Mouse (Mus musculus): ENCODE data around the gene 4932438H23Rik. TPM values are rescaled to one million over a fixed set of nuclear protein-coding genes. Genes with fewer than 3 reads are reported as not detected.
A peak's percentile ranks its signal among the peaks of the same experiment; 100 is the strongest.

Gene 4932438H23Rik
- total and polyA plus RNA-seq, 3 experiments = not detected

GRCm38 (mm10) chr16:91011021-91011683, 83.8 kb downstream of the 4932438H23Rik start, which contains the start of gene Synj1 (continued):
- peak; percentile 67 to 78; a peak in 3 of 4 replicates for TF ChIP-seq POLR2A (IDR thresholded peaks at IDR 0.05; ENCODE audit: control insufficient read depth in 1 of 2, insufficient read depth in 1 of 2, low read depth in 1 of 2, low read length in 2 of 2, poor library complexity in 1 of 2)
- no peak for TF ChIP-seq MAZ (IDR thresholded peaks at IDR 0.05; ENCODE audit: low read depth, low read length)
- TF ChIP-seq TCF12 (IDR thresholded peaks at IDR 0.05; ENCODE audit: low read depth, low read length) = 0 out of 2 replicates have a peak, but pooled peaks have one; percentile 42
- no peak for TF ChIP-seq CHD1 (IDR thresholded peaks at IDR 0.05; ENCODE audit: low read depth, low read length)
- TF ChIP-seq MAFK (IDR thresholded peaks at IDR 0.05; ENCODE audit: borderline replicate concordance, low read depth, low read length) = no peak

DNA sequence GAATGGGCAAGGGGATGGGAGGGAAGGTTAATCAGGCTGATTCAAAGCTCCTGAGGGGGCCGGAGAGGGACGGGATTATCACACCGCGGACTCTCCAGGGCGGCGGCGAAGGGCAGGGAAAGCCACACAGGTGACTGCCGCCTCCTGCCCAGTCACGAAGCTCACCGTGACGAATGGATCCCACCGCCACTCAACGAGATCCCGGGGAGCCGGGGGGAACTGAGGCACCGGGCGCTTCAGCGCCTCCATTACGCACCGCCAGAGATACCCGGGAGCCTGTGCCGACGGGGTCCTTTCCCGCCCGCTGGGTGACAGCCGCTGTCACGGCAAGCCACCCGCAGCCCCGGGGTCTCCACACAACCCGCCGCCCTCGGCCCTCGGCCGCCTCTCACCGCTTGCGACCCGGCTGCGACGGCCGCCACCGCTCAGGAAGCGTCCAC, 84.3 kb downstream of the 4932438H23Rik start:
- TF ChIP-seq NELFE (IDR thresholded peaks at IDR 0.05; ENCODE audit: low read depth, low read length) (peak; percentile 38; the same call in 1 of the 2 replicates), POLR2A (IDR thresholded peaks at IDR 0.05; ENCODE audit: control insufficient read depth in 1 of 2, insufficient read depth in 1 of 2, low read depth in 1 of 2, low read length in 2 of 2, poor library complexity in 1 of 2) (peak in 1 of 2 experiments; percentile 73; a peak in 2 of 4 replicates), SIN3A (IDR thresholded peaks at IDR 0.05; ENCODE audit: low read length) (no peak)
- Histone ChIP-seq H3K27me3 (ENCODE audit: control insufficient read depth in 1 of 2, insufficient read depth in 2 of 2, low read length in 2 of 2) (no peaks in the 10 kb centered on the region), H3K79me2 (ENCODE audit: control insufficient read depth, insufficient read depth, low read length, poor library complexity) (peaks cover 22% of the 10 kb centered on the region), H3K36me3 (ENCODE audit: control insufficient read depth in 1 of 2, insufficient read depth in 2 of 2, low read length in 2 of 2) (peaks cover 5 to 23% of the 10 kb centered on the region in 2 experiments), H3K4me3 (ENCODE audit: control insufficient read depth in 1 of 2, insufficient read depth in 1 of 2, low read depth in 2 of 2, low read length in 2 of 2) (peak overlapping the region; percentile 70 to 95), H3K27ac (ENCODE audit: control insufficient read depth, low read depth, low read length) (peak overlapping the region; percentile 90), H3K9me3 (replicated peaks; ENCODE audit: insufficient read depth, low read length) (no peaks in the 10 kb centered on the region), H3K4me1 (ENCODE audit: control insufficient read depth in 1 of 2, insufficient read depth in 2 of 2, low read length in 2 of 2) (peaks cover 4 to 14% of the 10 kb centered on the region in 2 experiments), H3K9ac (ENCODE audit: control insufficient read depth, low read depth, low read length, poor library complexity, severe bottlenecking) (peak overlapping the region; percentile 94)
- peak; percentile 56 for DNase-seq (ENCODE audit: low read depth, low spot score)

- TF ChIP-seq ZNF384 (IDR thresholded peaks at IDR 0.05; ENCODE audit: low read depth, low read length) (peak; percentile 92), BHLHE40 (IDR thresholded peaks at IDR 0.05; ENCODE audit: borderline replicate concordance, low read depth, low read length) (peak; percentile 76; the same call in 1 of the 2 replicates), ZMIZ1 (IDR thresholded peaks at IDR 0.05; ENCODE audit: low read depth, low read length) (0 out of 2 replicates have a peak, but pooled peaks have one; percentile 38), NELFE (IDR thresholded peaks at IDR 0.05; ENCODE audit: low read depth, low read length) (peak; percentile 33), MAX (IDR thresholded peaks at IDR 0.05; ENCODE audit: low read length) (peak; percentile 85), MAFK (IDR thresholded peaks at IDR 0.05; ENCODE audit: borderline replicate concordance, low read depth, low read length) (no peak), USF1 (IDR thresholded peaks at IDR 0.05; ENCODE audit: low read depth, low read length) (peak; percentile 89), CHD1 (IDR thresholded peaks at IDR 0.05; ENCODE audit: low read depth, low read length) (no peak), HCFC1 (IDR thresholded peaks at IDR 0.05; ENCODE audit: low read depth, low read length) (peak; percentile 26; the same call in 1 of the 2 replicates), MYB (IDR thresholded peaks at IDR 0.05; ENCODE audit: low read depth, low read length) (peak; percentile 67), USF2 (IDR thresholded peaks at IDR 0.05; ENCODE audit: borderline replicate concordance in 1 of 2, insufficient read depth in 1 of 2, low read depth in 1 of 2, low read length in 2 of 2) (0 out of 4 replicates have a peak, but pooled peaks of 1 of the 2 experiments have one; percentile 22), JUND (IDR thresholded peaks at IDR 0.05; ENCODE audit: low read depth, low read length) (no peak), TBP (IDR thresholded peaks at IDR 0.05; ENCODE audit: low read depth, low read length) (no peak; the same call in 1 of the 2 replicates), SIN3A (IDR thresholded peaks at IDR 0.05; ENCODE audit: low read length) (peak; percentile 61), EP300 (IDR thresholded peaks at IDR 0.05; ENCODE audit: low read depth in 1 of 2, low read length in 2 of 2) (peak in 1 of 2 experiments; percentile 42; a peak in 2 of 4 replicates), TCF12 (IDR thresholded peaks at IDR 0.05; ENCODE audit: low read depth, low read length) (peak; percentile 29; the same call in 1 of the 2 replicates), SMC3 (IDR thresholded peaks at IDR 0.05; ENCODE audit: low read depth, low read length) (0 out of 2 replicates have a peak, but pooled peaks have one; percentile 1), RAD21 (IDR thresholded peaks at IDR 0.05; ENCODE audit: low read depth, low read length) (no peak), GATA1 (IDR thresholded peaks at IDR 0.05; ENCODE audit: low read depth, low read length) (peak; percentile 62), MXI1 (IDR thresholded peaks at IDR 0.05; ENCODE audit: low read depth, low read length) (peak; percentile 93), RCOR1 (IDR thresholded peaks at IDR 0.05; ENCODE audit: low read depth, low read length) (0 out of 2 replicates have a peak, but pooled peaks have one; percentile 6)
- Histone ChIP-seq H3K27me3 (ENCODE audit: control insufficient read depth in 1 of 2, insufficient read depth in 2 of 2, low read length in 2 of 2) (no peaks in the 10 kb centered on the region), H3K79me2 (ENCODE audit: control insufficient read depth, insufficient read depth, low read length, poor library complexity) (peaks cover 22% of the 10 kb centered on the region), H3K9ac (ENCODE audit: control insufficient read depth, low read depth, low read length, poor library complexity, severe bottlenecking) (peak overlapping the region; percentile 94), H3K4me1 (ENCODE audit: control insufficient read depth in 1 of 2, insufficient read depth in 2 of 2, low read length in 2 of 2) (peaks cover 4 to 14% of the 10 kb centered on the region in 2 experiments), H3K27ac (ENCODE audit: control insufficient read depth, low read depth, low read length) (peak overlapping the region; percentile 90), H3K36me3 (ENCODE audit: control insufficient read depth in 1 of 2, insufficient read depth in 2 of 2, low read length in 2 of 2) (peaks cover 4 to 23% of the 10 kb centered on the region in 2 experiments), H3K4me3 (ENCODE audit: control insufficient read depth in 1 of 2, insufficient read depth in 1 of 2, low read depth in 2 of 2, low read length in 2 of 2) (peak overlapping the region; percentile 70 to 95), H3K9me3 (replicated peaks; ENCODE audit: insufficient read depth, low read length) (no peaks in the 10 kb centered on the region)
- DNase-seq (ENCODE audit: low read depth, low spot score) = peak; percentile 84
These were observed 84.9 kb downstream of the 4932438H23Rik start for GRCm38 (mm10) chr16:91009942-91010529.

Data from MEL (cell line).